Mouse (Mus musculus): ENCODE results near the gene Glmn. TPM values are rescaled to one million over a fixed set of nuclear protein-coding genes. Genes with fewer than 3 reads are reported as not detected.

Gene Glmn
- polyA plus RNA-seq (2017; shearing (Covaris generic)) = 13.1 TPM

GRCm38 (mm10) chr5:107597301-107598077 lies at the start of gene Glmn, which contains the start of gene Rpap2:
TSS of gene Glmn (minus strand) at chr5:107597888.
TSS of gene Rpap2 (plus strand) at chr5:107597373.

GRCm38 (mm10) chr5:107534581-107534980 lies 63.1 kb downstream of the Glmn start, which contains the start of gene 1700028K03Rik:
TSS of gene 1700028K03Rik (plus strand) at chr5:107534709.

GRCm38 (mm10) chr5:107507321-107507720 lies 90.4 kb downstream of the Glmn start, which contains the start of gene Gm42669:
TSS of gene Gm42669 (plus strand) at chr5:107507621.

Other genes starting within 250 kb of the Glmn start
- 0.45 TPM for gene Ephx4, start 195.2 kb downstream of the Glmn start, polyA plus RNA-seq (2017; shearing (Covaris generic))
- not detected for gene Lpcat2b, start 166.3 kb downstream of the Glmn start, polyA plus RNA-seq (2017; shearing (Covaris generic))
- 5.5 TPM for gene Btbd8, start 159.9 kb downstream of the Glmn start, polyA plus RNA-seq (2017; shearing (Covaris generic))
- not detected for gene Gm42669, start 90.3 kb downstream of the Glmn start, polyA plus RNA-seq (2017; shearing (Covaris generic))
- 0.57 TPM for gene 1700028K03Rik, start 63.2 kb downstream of the Glmn start, polyA plus RNA-seq (2017; shearing (Covaris generic))
- 24.5 TPM for gene Rpap2, start 515 bp downstream of the Glmn start, polyA plus RNA-seq (2017; shearing (Covaris generic))
- gene Gfi1, start 128.1 kb upstream of the Glmn start, polyA plus RNA-seq (2017; shearing (Covaris generic)) = 30.0 TPM
- not detected for gene Ube2d2b, start 232.2 kb upstream of the Glmn start, polyA plus RNA-seq (2017; shearing (Covaris generic))